Mouse (Mus musculus) stomach, postnatal 0 days (tissue): Measurements from ENCODE around the gene Scamp1.

Experiments used
- CTCF ChIP-seq: IDR thresholded peaks from 2 replicates; pipeline ENCODE4 v1.5.1; 2016; ENCODE audit warnings: antibody characterized with exemption, low read depth, mild to moderate bottlenecking, moderate library complexity
- EP300 ChIP-seq: optimal IDR thresholded peaks from 2 replicates; pipeline ENCODE3; 2016; ENCODE audit warnings: antibody characterized with exemption

DNA sequence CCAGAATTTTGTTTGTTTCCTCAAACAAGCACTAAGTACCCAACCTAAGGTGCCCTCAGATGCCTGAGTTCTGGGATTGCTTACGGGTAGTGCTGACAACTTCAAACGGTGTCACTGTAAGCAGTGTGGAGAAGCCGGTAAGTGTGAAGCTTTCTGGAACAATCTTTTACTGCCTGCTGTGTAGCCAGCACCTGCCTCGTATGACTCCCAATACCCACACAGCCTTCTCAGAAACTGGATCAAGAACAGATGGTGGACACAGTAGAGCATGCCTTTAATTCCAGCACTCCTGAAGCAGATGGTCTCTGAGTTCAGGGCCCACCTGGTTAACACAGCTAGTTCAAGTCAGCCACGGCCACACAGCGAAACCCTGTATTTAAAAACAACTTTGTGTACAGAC, 24.0 kb downstream of the Scamp1 start:
- TF ChIP-seq CTCF = no peak
- TF ChIP-seq EP300 = no peak
